Mouse (Mus musculus) CH12.LX (cell line): ENCODE measurements around the gene Gm20388. TPM values are rescaled to one million over a fixed set of nuclear protein-coding genes. Genes with fewer than 3 reads are reported as not detected.

Experiments
- DNase-seq: peaks from one replicate; pipeline ENCODE4 v3.0.0-alpha.2; 2013; ENCODE audit errors: extremely low read depth
- H3K27ac ChIP-seq: 2 replicates; pipeline ENCODE4 v1.5.1; 2012; ENCODE audit warnings: low read depth, mild to moderate bottlenecking, control low read depth, moderate library complexity; ENCODE audit not compliant: insufficient read depth
- H3K27me3 ChIP-seq: replicated peaks from 2 replicates; pipeline ENCODE3; 2012; ENCODE audit warnings: inconsistent platforms
- H3K36me3 ChIP-seq, 2 experiments: replicated peaks in 1 of 2; 2 replicates each; pipeline versions ENCODE3 to v1.6.1; 2012; ENCODE audit warnings: inconsistent platforms in 1 of 2, low read length in 1 of 2, mild to moderate bottlenecking in 1 of 2, mixed read lengths in 1 of 2, moderate library complexity in 1 of 2; ENCODE audit not compliant: control insufficient read depth in 1 of 2, insufficient read depth in 1 of 2
- H3K4me1 ChIP-seq, 2 experiments: 2 replicates each; pipeline ENCODE4 v1.6.1; 2012; ENCODE audit warnings: inconsistent platforms in 1 of 2, moderate library complexity in 1 of 2; ENCODE audit not compliant: insufficient read depth in 2 of 2, control insufficient read depth in 1 of 2
- H3K4me2 ChIP-seq: 2 replicates; pipeline ENCODE4 v1.6.1; 2012; ENCODE audit warnings: low read depth, mild to moderate bottlenecking, control low read depth; ENCODE audit not compliant: poor library complexity, insufficient read depth, severe bottlenecking
- H3K4me3 ChIP-seq, 3 experiments: fragments of 150-350 bp in 1 of 3; sonication (generic) in 1 of 3; replicated peaks in 1 of 3; 2 replicates each; pipeline versions ENCODE3 to v1.5.1; 2011 to 2012; ENCODE audit warnings: low read depth in 2 of 3, low read length in 2 of 3, mild to moderate bottlenecking in 2 of 3, moderate library complexity in 2 of 3, control low read depth in 1 of 3, improper control_type of control experiment in 1 of 3, inconsistent platforms in 1 of 3, mixed read lengths in 1 of 3; ENCODE audit not compliant: poor library complexity in 1 of 3
- H3K79me2 ChIP-seq: replicated peaks from 2 replicates; pipeline ENCODE4 v1.6.1; 2012; ENCODE audit warnings: mild to moderate bottlenecking, moderate library complexity; ENCODE audit not compliant: control insufficient read depth, poor library complexity, insufficient read depth, severe bottlenecking; ENCODE audit errors: extremely low read depth
- H3K9ac ChIP-seq: 2 replicates; pipeline ENCODE4 v1.6.1; 2012; ENCODE audit warnings: low read depth, mild to moderate bottlenecking, control low read depth, moderate library complexity; ENCODE audit not compliant: insufficient read depth
- H3K9me3 ChIP-seq: replicated peaks from 2 replicates; pipeline ENCODE3; 2012; ENCODE audit warnings: low read length, inconsistent platforms, mixed read lengths
- BHLHE40 ChIP-seq: IDR thresholded peaks from 2 replicates; pipeline ENCODE4 v1.6.1; 2011; ENCODE audit warnings: mild to moderate bottlenecking, low read depth, low read length, improper control_type of control experiment
- CHD1 ChIP-seq: IDR thresholded peaks from 2 replicates; pipeline ENCODE4 v1.6.1; 2012; ENCODE audit warnings: low read depth, low read length, improper control_type of control experiment, inconsistent platforms
- ELF1 ChIP-seq: IDR thresholded peaks from 2 replicates; pipeline ENCODE4 v1.6.1; 2014; ENCODE audit warnings: low read depth, mild to moderate bottlenecking, inconsistent platforms, low read length, improper control_type of control experiment
- ETS1 ChIP-seq: conservative IDR thresholded peaks from 2 replicates; pipeline ENCODE4 v1.6.1; 2012; ENCODE audit warnings: low read depth, mild to moderate bottlenecking, inconsistent platforms, low read length, improper control_type of control experiment, moderate library complexity
- IRF4 ChIP-seq: IDR thresholded peaks from 2 replicates; pipeline ENCODE4 v1.6.1; 2014; ENCODE audit warnings: low read depth, mild to moderate bottlenecking, inconsistent platforms, low read length, improper control_type of control experiment
- KAT2A ChIP-seq: IDR thresholded peaks from 2 replicates; pipeline ENCODE4 v1.6.1; 2012; ENCODE audit warnings: low read length, improper control_type of control experiment, inconsistent platforms; ENCODE audit not compliant: insufficient replicate concordance
- MAFK ChIP-seq: IDR thresholded peaks from 2 replicates; pipeline ENCODE4 v1.6.1; 2011; ENCODE audit warnings: low read length, improper control_type of control experiment; ENCODE audit not compliant: insufficient replicate concordance
- MAX ChIP-seq: IDR thresholded peaks from 2 replicates; pipeline ENCODE4 v1.6.1; 2011; ENCODE audit warnings: low read length, improper control_type of control experiment
- MAZ ChIP-seq: IDR thresholded peaks from 2 replicates; pipeline ENCODE4 v1.6.1; 2012; ENCODE audit warnings: low read depth, mild to moderate bottlenecking, inconsistent platforms, low read length, improper control_type of control experiment, moderate library complexity
- MYC ChIP-seq: IDR thresholded peaks from 2 replicates; pipeline ENCODE4 v1.6.1; 2011; ENCODE audit warnings: low read depth, mild to moderate bottlenecking, improper control_type of control experiment, low read length
- NRF1 ChIP-seq: IDR thresholded peaks from 2 replicates; pipeline ENCODE4 v1.6.1; 2014; ENCODE audit warnings: low read depth, mild to moderate bottlenecking, inconsistent platforms, low read length, improper control_type of control experiment, moderate library complexity
- POLR2A ChIP-seq: IDR thresholded peaks from 2 replicates; pipeline ENCODE4 v1.6.1; 2011; ENCODE audit warnings: low read depth, mild to moderate bottlenecking, improper control_type of control experiment, low read length
- POLR2AphosphoS2 ChIP-seq: IDR thresholded peaks from 2 replicates; pipeline ENCODE4 v1.6.1; 2011; ENCODE audit warnings: low read depth, low read length, improper control_type of control experiment
- RAD21 ChIP-seq: IDR thresholded peaks from 2 replicates; pipeline ENCODE4 v1.6.1; 2011; ENCODE audit warnings: low read depth, mild to moderate bottlenecking, low read length, improper control_type of control experiment, moderate library complexity
- SIN3A ChIP-seq: IDR thresholded peaks from 2 replicates; pipeline ENCODE4 v1.6.1; 2012; ENCODE audit warnings: low read length, improper control_type of control experiment, inconsistent platforms
- TCF12 ChIP-seq: IDR thresholded peaks from 2 replicates; pipeline ENCODE4 v1.6.1; 2014; ENCODE audit warnings: low read depth, mild to moderate bottlenecking, inconsistent platforms, low read length, improper control_type of control experiment
- UBTF ChIP-seq: IDR thresholded peaks from 2 replicates; pipeline ENCODE4 v1.6.1; 2012; ENCODE audit warnings: low read depth, mild to moderate bottlenecking, inconsistent platforms, low read length, improper control_type of control experiment, moderate library complexity
- ZKSCAN1 ChIP-seq: IDR thresholded peaks from 2 replicates; pipeline ENCODE4 v1.6.1; 2012; ENCODE audit warnings: low read depth, inconsistent platforms, low read length, improper control_type of control experiment, borderline replicate concordance
- ZMIZ1 ChIP-seq: IDR thresholded peaks from 2 replicates; pipeline ENCODE4 v1.6.1; 2012; ENCODE audit warnings: low read depth, mild to moderate bottlenecking, inconsistent platforms, low read length, improper control_type of control experiment
- dilution Hi-C: fragments of 300-500 bp; cut with MboI; formaldehyde crosslinking; loops from 2 replicates; pipeline ENCODE4 v1.14.3; 2020; ENCODE audit warnings: low sequenced_read_pairs; ENCODE audit not compliant: extremely low pct_unique_long_range_greater_than_20kb, extremely low pct_ligation_motif_present
- in situ Hi-C: fragments of 300-500 bp; cut with MboI; formaldehyde crosslinking; loops from 3 replicates; pipeline ENCODE4 v1.14.3; 2019; ENCODE audit warnings: low sequenced_read_pairs, low pct_ligation_motif_present, low pct_unique_long_range_greater_than_20kb, mixed read lengths
- polyA plus RNA-seq: library from polyadenylated mRNA; unstranded; fragments of >175 nt; gene quantifications from 2 replicates; pipeline ENCODE4 v1.2.1, GENCODE M21; 2012; ENCODE audit warnings: low read depth; ENCODE audit not compliant: insufficient read length
- total RNA-seq, 2 experiments: library from RNA; depleted of rRNA; stranded (reverse); fragments of 300-350 nt in 1 of 2; fragments of >200 nt in 1 of 2; gene quantifications; 2 replicates each; pipeline ENCODE4 v1.2.3; 2012 to 2014

Gene Gm20388
- total and polyA plus RNA-seq, 3 experiments = 14.8 to 26.3 (median 22.2) TPM

- no peak overlapping the region for H3K9ac ChIP-seq
- H3K4me2 ChIP-seq = no peak overlapping the region
- H3K4me3 ChIP-seq = no peak overlapping the region
- in situ Hi-C loops = no loop called here
- H3K79me2 ChIP-seq = no peaks in the 10 kb centered on the region
- no peak overlapping the region for H3K27ac ChIP-seq
- H3K27me3 ChIP-seq = peaks cover 39% of the 10 kb centered on the region
- DNase-seq = no peak
- dilution Hi-C loops = no loop called here
- H3K36me3 ChIP-seq = no peaks in the 10 kb centered on the region
- H3K4me1 ChIP-seq = peaks cover 2 to 12% of the 10 kb centered on the region in 2 experiments; a peak in 3 of 4 replicates
- TF ChIP-seq MAFK = no peak
- TF ChIP-seq POLR2AphosphoS2 = no peak
- no peak for TF ChIP-seq POLR2A
- TF ChIP-seq UBTF = no peak
- no peak for TF ChIP-seq SIN3A
- TF ChIP-seq MAX = no peak
- no peak for TF ChIP-seq CHD1
- TF ChIP-seq ZKSCAN1 = no peak
- TF ChIP-seq MYC = no peak
- no peak for TF ChIP-seq TCF12
- no peak for TF ChIP-seq NRF1
- TF ChIP-seq BHLHE40 = no peak
- no peak for TF ChIP-seq ZMIZ1
- H3K9me3 ChIP-seq = peaks cover 3% of the 10 kb centered on the region
Measured at GRCm38 (mm10) chr8:120783781-120784180, 873.1 kb downstream of the Gm20388 start.

GRCm38 (mm10) chr8:120786753-120787152 is 876.1 kb downstream of the Gm20388 start:
- DNase-seq = no peak
- H3K9ac ChIP-seq = no peak overlapping the region
- no peak overlapping the region for H3K4me2 ChIP-seq
- H3K9me3 ChIP-seq = no peaks in the 10 kb centered on the region
- TF ChIP-seq MAZ (no peak), IRF4 (no peak), MYC (no peak), ELF1 (no peak), UBTF (no peak), RAD21 (no peak), ETS1 (no peak), ZKSCAN1 (no peak), KAT2A (no peak), BHLHE40 (no peak)
- in situ Hi-C loops = no loop called here
- H3K27ac ChIP-seq = no peak overlapping the region
- H3K4me3 ChIP-seq = no peak overlapping the region
- dilution Hi-C loops = no loop called here
- no peaks in the 10 kb centered on the region for H3K36me3 ChIP-seq
- peaks cover 32% of the 10 kb centered on the region for H3K27me3 ChIP-seq
- no peaks in the 10 kb centered on the region for H3K79me2 ChIP-seq
- no peaks in the 10 kb centered on the region for H3K4me1 ChIP-seq
